Mouse (Mus musculus): ENCODE results near the gene Anks1b.

DNA sequence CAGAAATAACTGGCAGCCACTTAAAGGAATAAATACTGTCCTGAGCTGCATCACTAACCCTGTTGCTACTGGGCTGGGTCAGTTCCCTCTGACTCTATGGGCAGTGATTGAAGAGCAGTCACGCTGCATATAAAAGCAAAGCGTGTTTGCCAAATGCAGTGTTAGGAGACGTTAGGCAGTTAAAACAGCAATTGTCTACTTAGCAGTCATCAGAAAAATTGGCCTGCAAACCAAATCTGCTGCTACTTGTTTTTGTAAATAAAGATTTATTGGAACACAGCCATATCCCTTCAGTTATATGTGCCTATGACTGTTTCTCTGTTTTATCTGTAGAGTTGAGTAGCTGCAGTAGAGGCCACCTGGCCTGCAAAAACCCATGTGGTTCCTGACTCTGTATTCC, 347.2 kb downstream of the Anks1b start:
- no peak for TF ChIP-seq CTCF (conservative IDR thresholded peaks at IDR 0.05; ENCODE audit: insufficient read depth, insufficient read length, low read depth, low read length)
- TF ChIP-seq POLR2A (IDR thresholded peaks at IDR 0.05; ENCODE audit: low read depth, low read length): no peak

All from kidney, adult 2 months (tissue).